In genomic region chr5:28329024-28329806, GRCm38 (mm10) we compare ENCODE assay signal across 8 mouse cellular contexts. TPM values are rescaled to one million over a fixed set of nuclear protein-coding genes. Genes with fewer than 3 reads are reported as not detected.
DNase-seq lines count a peak whose midpoint lies in the region; ATAC-seq and TF ChIP-seq lines count a peak whose summit lies in the region.

No protein-coding gene starts in this region.

- H3K4me1 ChIP-seq in midbrain, postnatal 0 days (ENCODE audit: insufficient read depth, low read length): no peaks in the 10 kb centered on the region
- peaks cover 6% of the 10 kb centered on the region; the same call in 1 of the 2 replicates for H3K4me1 ChIP-seq in midbrain, embryonic 14.5 days (ENCODE audit: control insufficient read depth, insufficient read depth, low read length)
- no peaks in the 10 kb centered on the region for H3K4me1 ChIP-seq in limb, embryonic 10.5 days

- no peak overlapping the region for H3K4me3 ChIP-seq in midbrain, postnatal 0 days (ENCODE audit: low read depth, low read length)
- H3K4me3 ChIP-seq in midbrain, embryonic 14.5 days (replicated peaks; ENCODE audit: low read depth, low read length): no peak overlapping the region
- no peak overlapping the region for H3K4me3 ChIP-seq in limb, embryonic 10.5 days

- H3K9me3 ChIP-seq in midbrain, postnatal 0 days (ENCODE audit: low read length): no peaks in the 10 kb centered on the region
- no peaks in the 10 kb centered on the region for H3K9me3 ChIP-seq in midbrain, embryonic 14.5 days (ENCODE audit: control insufficient read depth, low read length)
- H3K9me3 ChIP-seq in limb, embryonic 10.5 days (replicated peaks): no peaks in the 10 kb centered on the region

- no peak overlapping the region for H3K4me2 ChIP-seq in midbrain, postnatal 0 days (ENCODE audit: low read depth, low read length, poor library complexity, severe bottlenecking)
- no peak overlapping the region for H3K4me2 ChIP-seq in midbrain, embryonic 14.5 days (ENCODE audit: low read length)

- WGBS in midbrain, postnatal 0 days: 74% methylated on average over 7 of the region's 7 CpGs
- 72% methylated on average over 7 of the region's 7 CpGs for WGBS in midbrain, embryonic 14.5 days
- WGBS in limb, embryonic 10.5 days: 79% methylated on average over 7 of the region's 7 CpGs

- no peak overlapping the region for H3K27ac ChIP-seq in midbrain, postnatal 0 days (ENCODE audit: low read depth, low read length)
- no peak overlapping the region for H3K27ac ChIP-seq in midbrain, embryonic 14.5 days (replicated peaks; ENCODE audit: low read depth, low read length)
- no peak overlapping the region for H3K27ac ChIP-seq in limb, embryonic 10.5 days

- TF ChIP-seq POLR2A in brain, embryonic 14.5 days (IDR thresholded peaks at IDR 0.05; ENCODE audit: borderline replicate concordance, extremely low read depth, insufficient read depth, insufficient read length, poor library complexity, severe bottlenecking): no peak

- H3K9ac ChIP-seq in midbrain, postnatal 0 days (replicated peaks; ENCODE audit: low read length, poor library complexity, severe bottlenecking): no peak overlapping the region
- H3K9ac ChIP-seq in midbrain, embryonic 14.5 days (replicated peaks; ENCODE audit: low read length): no peak overlapping the region

- H3K27me3 ChIP-seq in midbrain, postnatal 0 days (ENCODE audit: insufficient read depth, low read length): no peaks in the 10 kb centered on the region
- no peaks in the 10 kb centered on the region for H3K27me3 ChIP-seq in midbrain, embryonic 14.5 days (ENCODE audit: control insufficient read depth, insufficient read depth, low read length)
- H3K27me3 ChIP-seq in limb, embryonic 10.5 days (ENCODE audit: low read depth, poor library complexity, severe bottlenecking): no peaks in the 10 kb centered on the region

- no peaks in the 10 kb centered on the region for H3K36me3 ChIP-seq in midbrain, postnatal 0 days (ENCODE audit: insufficient read depth, low read length)
- peaks cover 28% of the 10 kb centered on the region for H3K36me3 ChIP-seq in midbrain, embryonic 14.5 days (ENCODE audit: control insufficient read depth, insufficient read depth, low read length)
- peaks cover 34% of the 10 kb centered on the region for H3K36me3 ChIP-seq in limb, embryonic 10.5 days

- no peak for ATAC-seq in midbrain, postnatal 0 days (ENCODE audit: low FRiP score)
- ATAC-seq in midbrain, embryonic 14.5 days (ENCODE audit: low FRiP score, low TSS enrichment): no peak
- ATAC-seq in neutrophil, adult 5-6 weeks (ENCODE audit: extremely low read depth, insufficient number of reproducible peaks, low FRiP score, poor library complexity, severe bottlenecking): peak; percentile 92

- peak; percentile 61 for TF ChIP-seq CTCF in midbrain, postnatal 0 days (IDR thresholded peaks at IDR 0.05)
- peak; percentile 26; the same call in 1 of the 2 replicates for TF ChIP-seq CTCF in brain, embryonic 14.5 days (IDR thresholded peaks at IDR 0.05; ENCODE audit: borderline replicate concordance, extremely low read depth, insufficient read depth, insufficient read length)

- DNase-seq in midbrain, postnatal 0 days (ENCODE audit: low spot score): peak; percentile 8
- DNase-seq in midbrain, embryonic 14.5 days: no peak
- peak; percentile 23 for DNase-seq in brain, embryonic 14.5 days (ENCODE audit: low read depth)
- DNase-seq in kidney, adult 9 months: peak; percentile 42
- no peak for DNase-seq in ovary, postnatal 10 days (ENCODE audit: low spot score)
- no peak for DNase-seq in right cerebral cortex, postnatal 14 days
- no peak for DNase-seq in limb, embryonic 10.5 days (ENCODE audit: low spot score)

RNA-seq across cellular contexts. Expression of gene Rbm33, which starts 12.3 kb away (rescaled TPM):
- total RNA-seq in midbrain, postnatal 0 days (2014; rRNA removed): 31.6 and 36.1 TPM in 2 replicates
- 10.3 and 13.8 TPM in 2 replicates for polyA plus RNA-seq in midbrain, postnatal 0 days (2015; fragmentation: Nextera tagmentation; extraction: Ambion mirVana)
- 24.0 and 31.4 TPM in 2 replicates for polyA plus RNA-seq in midbrain, embryonic 14.5 days (2014; fragmentation: Nextera tagmentation; extraction: Ambion mirVana)
- polyA plus RNA-seq in brain, embryonic 14.5 days (2012; rRNA removed): 55.1 and 62.6 TPM in 2 replicates
- 81.0 and 98.2 TPM in 2 replicates for total RNA-seq in neutrophil, adult 5-6 weeks (2017)
- polyA plus RNA-seq in limb, embryonic 10.5 days (2016; fragmentation: Nextera tagmentation; extraction: Ambion mirVana): 13.5 and 16.1 TPM in 2 replicates

Comparison
In these comparisons a context has a peak if more than half of its experiments do, and no peak if none do; other contexts are left out.
1. DNase-seq: peak in midbrain, postnatal 0 days (single experiment), brain, embryonic 14.5 days (single experiment) and kidney, adult 9 months (single experiment); none in midbrain, embryonic 14.5 days (single experiment), ovary, postnatal 10 days (single experiment), right cerebral cortex, postnatal 14 days (single experiment) and limb, embryonic 10.5 days (single experiment).